21 mouse cellular contexts compared by ENCODE assay signal in genomic region chr8:60933617-60934016, GRCm38 (mm10). TPM values are rescaled to one million over a fixed set of nuclear protein-coding genes. Genes with fewer than 3 reads are reported as not detected.
DNase-seq lines count a peak whose midpoint lies in the region; ATAC-seq and TF ChIP-seq lines count a peak whose summit lies in the region.
"Had no signal": no experiment of that assay in that cellular context is flagged by ENCODE, and none has a peak within 500 bp of the region (broad histone marks: within the 10 kb centered on the region; RNA-seq: fewer than 3 reads in every experiment).

No protein-coding gene starts in this region.

- no peaks in the 10 kb centered on the region for H3K27me3 ChIP-seq in forebrain, postnatal 0 days (ENCODE audit: insufficient read depth, low read length)
- H3K27me3 ChIP-seq in forebrain, embryonic 15.5 days: no peaks in the 10 kb centered on the region
- H3K27me3 ChIP-seq: hindbrain, embryonic 15.5 days; liver, embryonic 15.5 days; neural tube, embryonic 13.5 days had no signal

- H3K36me3 ChIP-seq in forebrain, postnatal 0 days (ENCODE audit: insufficient read depth): peaks cover 13% of the 10 kb centered on the region; the same call in 1 of the 2 replicates
- peaks cover 16% of the 10 kb centered on the region for H3K36me3 ChIP-seq in forebrain, embryonic 15.5 days

- no peaks in the 10 kb centered on the region for H3K9me3 ChIP-seq in forebrain, postnatal 0 days (ENCODE audit: low read length)
- no peaks in the 10 kb centered on the region for H3K9me3 ChIP-seq in forebrain, embryonic 15.5 days
- H3K9me3 ChIP-seq: G1E; heart, embryonic 10.5 days; hindbrain, embryonic 15.5 days; liver, embryonic 15.5 days; midbrain, embryonic 10.5 days; neural tube, embryonic 13.5 days had no signal

- no peak overlapping the region for H3K9ac ChIP-seq in forebrain, postnatal 0 days
- H3K9ac ChIP-seq in forebrain, embryonic 15.5 days (replicated peaks): no peak overlapping the region
- H3K9ac ChIP-seq: hindbrain, embryonic 15.5 days; liver, embryonic 15.5 days; neural tube, embryonic 13.5 days had no signal

- H3K4me2 ChIP-seq in forebrain, postnatal 0 days (ENCODE audit: low read depth): no peak overlapping the region
- no peak overlapping the region for H3K4me2 ChIP-seq in forebrain, embryonic 15.5 days (replicated peaks)
- H3K4me2 ChIP-seq: hindbrain, embryonic 15.5 days; liver, embryonic 15.5 days; neural tube, embryonic 13.5 days had no signal

- no peak for ATAC-seq in forebrain, postnatal 0 days
- ATAC-seq in forebrain, embryonic 15.5 days (replicated peaks): no peak

- H3K4me1 ChIP-seq in forebrain, postnatal 0 days (ENCODE audit: insufficient read depth): no peaks in the 10 kb centered on the region
- H3K4me1 ChIP-seq in forebrain, embryonic 15.5 days: no peaks in the 10 kb centered on the region
- H3K4me1 ChIP-seq: heart, embryonic 10.5 days; hindbrain, embryonic 15.5 days; neural tube, embryonic 13.5 days had no signal

- no peak overlapping the region for H3K4me3 ChIP-seq in forebrain, postnatal 0 days (ENCODE audit: low read depth, low read length)
- no peak overlapping the region for H3K4me3 ChIP-seq in forebrain, embryonic 15.5 days
- no peak overlapping the region for H3K4me3 ChIP-seq in layer of hippocampus, adult 2 months
- H3K4me3 ChIP-seq: heart, embryonic 10.5 days; hindbrain, embryonic 15.5 days; liver, embryonic 15.5 days; midbrain, embryonic 10.5 days; neural tube, embryonic 13.5 days had no signal

- peak; percentile 22; the same call in 1 of the 2 replicates for TF ChIP-seq CTCF in forebrain, postnatal 0 days (IDR thresholded peaks at IDR 0.05; ENCODE audit: low read depth)
- TF ChIP-seq CTCF in layer of hippocampus, adult 2 months (conservative IDR thresholded peaks at IDR 0.05): peak; percentile 67

- DNase-seq in forebrain, postnatal 0 days: no peak
- no peak for DNase-seq in layer of hippocampus, adult 2 months (ENCODE audit: low spot score in 2 of 2)
- DNase-seq in layer of hippocampus, postnatal 25 days (ENCODE audit: extremely low spot score in 1 of 2, low spot score in 1 of 2): no peak
- DNase-seq in thymus, postnatal 0 days (ENCODE audit: low spot score): peak; percentile 10
- no peak for DNase-seq in thymus, postnatal 36 days
- DNase-seq in right cerebral cortex, postnatal 25 days: no peak
- DNase-seq in adrenal gland, adult 2 months: no peak
- DNase-seq: adrenal gland, postnatal 25 days; cerebellum, adult 8-10 months; gastrocnemius, postnatal 25 days; kidney, adult 8-10 months; kidney, postnatal 4 days; lung, postnatal 4 days; thymus, postnatal 14 days had no signal

- no peak overlapping the region for H3K27ac ChIP-seq in forebrain, postnatal 0 days (ENCODE audit: low read depth, low read length)
- no peak overlapping the region for H3K27ac ChIP-seq in forebrain, embryonic 15.5 days (replicated peaks)
- no peak overlapping the region for H3K27ac ChIP-seq in layer of hippocampus, adult 2 months
- H3K27ac ChIP-seq: heart, embryonic 10.5 days; hindbrain, embryonic 15.5 days; liver, embryonic 15.5 days; midbrain, embryonic 10.5 days; neural tube, embryonic 13.5 days had no signal

RNA-seq across cellular contexts. Expression of gene Hpf1, which starts 43.4 kb away (rescaled TPM):
- 47.0 and 47.6 TPM in 2 replicates for total RNA-seq in forebrain, postnatal 0 days (2014; rRNA removed)
- 110 TPM in 2 replicates for polyA plus RNA-seq in forebrain, postnatal 0 days (2015; fragmentation: Nextera tagmentation; extraction: Ambion mirVana)
- polyA plus RNA-seq in forebrain, embryonic 15.5 days (2015; fragmentation: Nextera tagmentation; extraction: Ambion mirVana): 105 and 106 TPM in 2 replicates
- total RNA-seq in layer of hippocampus, adult 2 months (2021): 10 to 100 TPM; 51.8 to 52.4 TPM
- 10 to 100 TPM; 46.2 to 47.6 TPM for total RNA-seq in layer of hippocampus, postnatal 25 days (2021)
- 160 and 173 TPM in 2 replicates for polyA plus RNA-seq in thymus, postnatal 0 days (2015; fragmentation: Nextera tagmentation; extraction: Ambion mirVana)
- 10 to 100 TPM; 19.5 to 32.3 TPM for total RNA-seq in adrenal gland, adult 2 months (2021)
- polyA plus RNA-seq in adrenal gland, adult 2 months (2012; rRNA removed): 0.88 and 0.95 TPM in 2 replicates

RNA-seq across cellular contexts. Expression of gene Clcn3, which starts 49.5 kb away (rescaled TPM):
- total RNA-seq in forebrain, postnatal 0 days (2014; rRNA removed): 98.0 and 109 TPM in 2 replicates
- polyA plus RNA-seq in forebrain, postnatal 0 days (2015; fragmentation: Nextera tagmentation; extraction: Ambion mirVana): 56.0 and 74.4 TPM in 2 replicates
- polyA plus RNA-seq in forebrain, embryonic 15.5 days (2015; fragmentation: Nextera tagmentation; extraction: Ambion mirVana): 62.7 and 63.5 TPM in 2 replicates
- total RNA-seq in layer of hippocampus, adult 2 months (2021): 100 to 1,000 TPM; 121 to 123 TPM
- 100 to 1,000 TPM; 123 to 124 TPM for total RNA-seq in layer of hippocampus, postnatal 25 days (2021)
- 26.5 and 31.8 TPM in 2 replicates for polyA plus RNA-seq in thymus, postnatal 0 days (2015; fragmentation: Nextera tagmentation; extraction: Ambion mirVana)
- 10 to 100 TPM; 40.9 to 47.4 TPM for total RNA-seq in adrenal gland, adult 2 months (2021)
- polyA plus RNA-seq in adrenal gland, adult 2 months (2012; rRNA removed): 7.9 and 9.1 TPM in 2 replicates

RNA-seq across cellular contexts. Expression of gene Nek1, which starts 59.4 kb away (rescaled TPM):
- total RNA-seq in forebrain, postnatal 0 days (2014; rRNA removed): 18.0 and 18.4 TPM in 2 replicates
- polyA plus RNA-seq in forebrain, postnatal 0 days (2015; fragmentation: Nextera tagmentation; extraction: Ambion mirVana): 11.6 and 19.5 TPM in 2 replicates
- 22.9 and 24.3 TPM in 2 replicates for polyA plus RNA-seq in forebrain, embryonic 15.5 days (2015; fragmentation: Nextera tagmentation; extraction: Ambion mirVana)
- 10 to 100 TPM; 24.5 to 30.5 TPM for total RNA-seq in layer of hippocampus, adult 2 months (2021)
- total RNA-seq in layer of hippocampus, postnatal 25 days (2021): 10 to 100 TPM; 21.1 to 27.4 TPM
- 9.5 and 11.8 TPM in 2 replicates for polyA plus RNA-seq in thymus, postnatal 0 days (2015; fragmentation: Nextera tagmentation; extraction: Ambion mirVana)
- total RNA-seq in adrenal gland, adult 2 months (2021): 10 to 100 TPM; 14.7 to 15.0 TPM
- polyA plus RNA-seq in adrenal gland, adult 2 months (2012; rRNA removed): 12.7 and 15.0 TPM in 2 replicates
